Mouse (Mus musculus) forelimb bud, embryonic 11.5 days (tissue): ENCODE results near the gene Cstf3.
A peak's percentile ranks its signal among the peaks of the same experiment; 100 is the strongest.
"Not testable (repeated sequence)": the region's sequence is repeated elsewhere in the genome, so short reads cannot be mapped to it uniquely, and the experiment has no call there.

ENCODE experiments used
- DNase-seq: peaks from one replicate; pipeline ENCODE4 v3.0.0-alpha.2; 2012; ENCODE audit warnings: low read depth, low spot score

Cstf3 gene

DNA sequence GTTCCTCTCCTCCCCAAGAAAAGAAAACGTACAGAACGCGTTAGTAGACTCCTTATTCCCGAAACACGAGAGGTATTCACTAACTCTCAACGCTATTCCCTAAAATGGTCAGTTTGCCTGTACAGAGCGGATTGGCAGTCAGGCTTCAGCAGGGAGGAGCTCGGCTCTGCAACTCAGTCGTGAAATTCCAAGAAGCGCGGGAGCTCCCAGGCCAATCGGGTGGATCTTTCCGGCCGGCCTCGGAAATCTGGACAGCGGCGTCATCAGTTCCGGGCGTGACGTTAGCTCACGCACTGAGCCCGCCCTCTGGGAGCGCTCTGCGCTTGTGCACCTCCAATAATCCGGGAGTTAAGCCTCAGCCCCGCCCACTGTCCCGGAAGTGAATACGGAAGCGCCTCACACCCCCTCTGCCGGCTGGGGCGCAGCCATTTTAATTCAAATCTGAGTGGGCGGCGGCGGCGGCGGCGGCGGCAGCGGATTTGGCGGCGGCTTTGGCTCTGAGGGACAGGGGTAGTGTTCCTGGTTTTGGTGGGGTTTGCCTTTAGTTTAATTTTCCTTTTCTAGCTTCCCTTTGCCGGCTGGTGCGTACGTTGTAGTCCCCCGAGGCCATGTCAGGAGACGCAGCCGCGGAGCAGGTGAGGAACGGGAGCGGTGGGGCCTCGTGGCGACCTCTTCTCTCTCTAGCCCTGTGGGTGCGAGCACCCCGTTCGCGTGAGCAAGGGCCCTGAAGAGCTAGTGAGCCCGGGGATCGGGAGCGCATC, at the start of gene Cstf3:
Gene Cstf3 (plus strand): TSS at position 456 of the 761 bp plus-strand sequence.
- DNase-seq, result peak; percentile 100

DNA sequence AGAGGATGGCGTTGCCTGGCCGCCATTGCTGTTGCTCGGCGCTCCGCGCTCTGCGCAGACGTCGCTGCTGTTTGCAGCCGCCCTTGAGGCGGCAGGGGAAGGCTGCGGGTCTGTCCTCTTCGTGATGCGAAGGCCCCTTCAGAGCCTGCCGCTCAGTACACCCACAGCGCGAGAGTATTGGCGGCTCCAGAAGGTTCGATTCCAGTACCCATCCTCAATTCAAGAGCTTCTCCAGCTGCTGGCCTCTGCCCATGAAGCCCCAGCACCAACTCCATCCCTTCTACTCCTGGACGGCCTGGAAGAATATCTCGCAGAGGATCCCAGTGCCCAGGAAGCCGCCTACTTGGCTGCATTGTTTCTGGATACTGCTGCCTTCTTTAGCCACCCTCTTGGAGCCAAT, 33.6 kb upstream of the Cstf3 start:
- DNase-seq, result not testable (repeated sequence)

DNA sequence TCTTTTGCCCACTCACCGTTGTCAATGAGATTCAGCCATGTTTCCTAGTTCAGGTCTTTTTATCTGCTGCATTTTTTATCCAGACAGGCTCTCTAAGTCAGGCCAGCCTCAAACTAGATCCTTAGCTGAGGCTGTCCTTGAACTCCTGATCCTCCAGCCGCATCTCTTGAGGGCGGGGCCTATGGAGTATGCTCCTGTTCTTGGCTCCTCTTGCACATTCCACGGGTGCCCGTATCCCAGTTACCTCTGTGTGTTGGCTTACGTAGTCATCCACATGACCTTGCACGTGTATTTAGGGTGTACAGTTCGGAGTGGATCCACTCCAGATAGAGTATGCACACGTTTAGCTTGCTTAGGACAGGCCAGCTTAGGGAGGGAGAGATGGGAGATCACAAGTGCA, 32.6 kb upstream of the Cstf3 start:
- no peak for DNase-seq

DNA sequence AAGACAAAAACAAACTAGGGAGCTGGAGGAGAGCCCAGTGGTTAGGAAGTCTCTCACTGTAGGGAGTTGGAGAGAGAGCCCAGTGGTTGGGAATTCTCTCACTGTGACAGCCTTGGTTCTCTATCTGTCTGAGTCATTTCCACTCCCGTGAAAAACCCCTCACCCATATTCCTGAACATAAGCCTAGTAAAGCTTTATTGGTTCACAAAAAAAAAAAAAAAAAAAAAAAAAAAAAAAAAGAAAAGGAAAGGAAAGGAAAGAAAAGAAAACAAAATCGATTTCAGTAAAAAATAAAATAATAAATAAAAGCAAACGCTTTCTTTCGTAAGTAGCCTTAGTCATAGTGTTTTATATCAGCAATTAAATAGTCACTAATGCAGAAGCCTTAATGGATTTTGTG, 32.0 kb upstream of the Cstf3 start:
- no peak for DNase-seq

DNA sequence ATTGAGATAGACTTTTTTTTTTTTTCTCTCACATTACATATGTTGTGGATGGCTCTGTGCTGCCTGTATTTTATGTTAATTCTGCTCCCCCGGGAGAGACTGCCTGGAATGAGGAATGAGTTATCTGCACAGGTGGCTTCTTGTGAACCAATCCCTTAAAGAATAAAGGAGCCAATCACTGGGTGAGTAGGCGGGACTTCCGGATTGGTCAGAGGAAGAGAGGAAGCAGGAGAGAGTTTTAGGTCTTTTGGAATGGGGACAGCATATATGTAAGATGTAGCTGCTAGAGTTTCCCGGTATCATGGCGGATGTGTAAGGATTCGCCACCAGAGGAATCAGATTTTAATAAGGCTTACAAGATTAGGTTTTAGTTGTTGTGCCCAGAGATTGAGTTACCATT, 31.4 kb upstream of the Cstf3 start:
- no peak for DNase-seq

DNA sequence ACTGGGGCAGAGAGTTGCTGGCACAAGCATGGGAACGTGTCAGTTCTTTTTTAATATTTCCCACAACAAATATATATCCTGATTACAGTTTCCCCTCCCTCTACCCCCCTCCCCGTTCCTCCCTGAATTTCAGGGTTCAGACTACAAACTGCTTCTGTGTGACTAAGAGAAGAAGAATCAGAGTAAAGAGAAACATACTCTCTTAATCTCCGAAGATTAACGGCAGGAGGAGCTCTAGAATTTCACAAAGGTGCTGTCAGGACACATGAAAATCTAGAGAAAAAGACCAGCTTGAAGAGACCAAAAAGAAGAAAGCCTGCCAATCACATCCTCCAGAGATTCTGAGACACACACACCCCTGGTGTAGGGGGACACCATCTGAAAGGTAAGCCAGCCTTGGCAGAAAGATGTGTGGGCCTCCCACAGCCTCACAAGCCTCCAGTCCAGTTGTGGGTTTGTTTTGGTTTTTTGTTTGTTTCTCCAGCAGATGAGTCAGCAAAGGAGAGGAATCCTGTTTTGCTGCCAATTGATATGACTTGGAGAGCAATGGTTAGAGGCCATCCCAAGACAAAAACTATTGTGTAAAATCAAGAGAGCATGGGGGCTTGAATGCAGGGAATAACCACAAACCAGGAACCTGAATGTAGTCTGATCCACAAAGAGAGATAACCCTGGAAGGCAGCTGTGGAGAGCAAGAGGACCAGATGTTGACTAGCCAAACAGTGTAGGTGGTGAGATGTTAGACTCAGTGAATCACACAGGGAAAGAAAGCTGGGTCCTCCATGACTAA, 30.5 kb upstream of the Cstf3 start:
- DNase-seq, result no peak

DNA sequence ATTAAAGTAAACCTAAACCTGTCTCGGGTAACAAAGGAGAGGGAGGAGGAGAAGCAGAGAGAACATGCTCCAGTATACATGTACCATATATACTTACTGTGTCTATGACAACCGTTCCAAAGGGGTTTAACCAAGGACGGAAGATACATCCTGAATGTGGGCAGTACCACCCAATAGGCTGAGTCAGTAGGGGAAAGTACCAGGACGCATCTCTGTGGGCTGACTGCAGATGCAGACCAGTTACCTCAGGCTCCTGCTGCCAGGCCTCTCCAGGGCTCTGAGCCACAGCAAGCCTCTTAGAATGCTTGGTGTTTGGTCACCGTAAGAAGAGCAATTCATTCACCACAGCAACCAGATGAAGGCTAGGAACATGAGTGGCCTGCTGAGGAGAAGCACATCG, 28.9 kb upstream of the Cstf3 start:
- no peak for DNase-seq

DNA sequence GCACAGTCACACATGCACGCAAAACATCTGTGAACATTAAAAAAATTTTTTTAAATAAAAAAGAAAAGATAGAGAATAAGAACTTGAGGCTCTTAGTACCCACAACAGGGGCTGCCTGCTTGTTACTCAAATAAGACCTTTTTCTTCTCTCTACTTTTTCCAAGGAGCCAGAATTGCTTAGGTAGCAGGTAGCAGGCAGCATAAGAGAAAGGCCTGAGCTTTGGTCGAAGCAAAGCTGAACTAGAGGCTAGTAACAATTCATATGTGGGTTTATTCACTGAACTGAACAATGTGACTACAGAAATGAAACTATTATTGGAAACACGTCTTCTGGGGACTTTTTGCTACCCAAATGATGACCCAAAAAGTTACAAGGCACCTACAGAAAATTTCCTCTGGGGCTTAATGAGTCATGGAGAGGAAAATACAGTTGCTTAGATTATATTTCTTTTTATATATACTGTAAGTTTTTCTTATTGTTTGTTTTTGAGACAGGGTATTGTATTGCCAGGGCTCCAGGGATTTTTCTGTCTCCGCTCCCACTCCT, 28.3 kb upstream of the Cstf3 start:
- no peak for DNase-seq

DNA sequence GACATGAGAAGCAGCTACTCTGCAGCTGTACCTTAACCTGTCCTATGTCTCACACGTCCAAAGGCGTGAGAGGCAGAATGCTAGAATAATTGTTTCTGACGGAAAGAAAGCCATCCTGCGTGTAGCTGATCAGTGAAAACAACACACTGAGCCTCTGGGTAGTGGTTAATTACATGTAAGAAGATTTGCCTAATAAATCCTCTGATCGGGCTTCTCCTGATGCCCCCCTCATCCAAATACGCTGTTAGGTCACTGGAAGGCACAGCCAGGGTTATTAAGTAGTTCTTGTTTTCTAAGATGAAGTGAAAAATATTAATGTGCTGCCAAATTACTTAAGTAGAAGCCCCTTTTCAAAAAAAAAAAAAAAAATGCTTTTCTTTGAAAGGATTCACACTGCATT, 18.3 kb upstream of the Cstf3 start:
- DNase-seq, result no peak

DNA sequence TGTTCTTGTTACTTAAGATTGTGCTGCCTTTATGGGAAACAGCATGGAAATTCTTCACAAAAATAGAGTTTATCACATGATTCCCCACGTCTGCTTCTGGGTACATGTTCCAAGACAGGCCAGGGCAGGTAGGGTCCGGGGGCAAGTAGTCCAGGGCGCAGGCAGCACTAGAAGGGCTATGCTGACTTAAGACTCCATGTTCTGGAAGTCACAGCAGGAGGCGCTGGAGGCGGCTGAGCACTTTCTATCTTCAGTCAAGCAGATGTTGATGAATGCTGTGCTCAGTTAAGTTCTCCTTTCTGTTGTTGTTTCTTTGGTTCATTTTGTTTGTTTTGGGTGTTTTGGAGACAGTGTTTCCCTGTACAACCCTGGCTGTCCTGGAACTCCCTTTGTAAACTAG, 14.1 kb upstream of the Cstf3 start:
- DNase-seq, result no peak

DNA sequence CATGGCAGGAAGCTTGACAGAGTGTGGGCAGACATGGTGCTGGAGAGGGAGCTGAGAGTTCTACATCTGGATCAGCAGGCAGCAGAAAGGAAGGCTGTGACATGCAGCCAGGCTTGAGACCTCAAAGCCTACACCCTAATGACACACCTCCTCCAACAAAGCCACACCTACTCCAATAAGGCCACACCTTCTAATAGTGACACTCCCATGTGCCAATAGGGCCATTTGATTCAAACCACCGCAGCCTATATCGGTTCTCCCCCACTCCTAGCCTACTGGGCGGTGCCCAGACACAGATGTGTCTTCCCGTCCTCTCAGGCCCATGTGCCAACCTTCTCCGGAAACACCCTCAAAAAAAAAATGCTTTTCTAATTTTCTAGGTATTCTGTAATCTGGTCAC, 12.3 kb upstream of the Cstf3 start:
- no peak for DNase-seq

DNA sequence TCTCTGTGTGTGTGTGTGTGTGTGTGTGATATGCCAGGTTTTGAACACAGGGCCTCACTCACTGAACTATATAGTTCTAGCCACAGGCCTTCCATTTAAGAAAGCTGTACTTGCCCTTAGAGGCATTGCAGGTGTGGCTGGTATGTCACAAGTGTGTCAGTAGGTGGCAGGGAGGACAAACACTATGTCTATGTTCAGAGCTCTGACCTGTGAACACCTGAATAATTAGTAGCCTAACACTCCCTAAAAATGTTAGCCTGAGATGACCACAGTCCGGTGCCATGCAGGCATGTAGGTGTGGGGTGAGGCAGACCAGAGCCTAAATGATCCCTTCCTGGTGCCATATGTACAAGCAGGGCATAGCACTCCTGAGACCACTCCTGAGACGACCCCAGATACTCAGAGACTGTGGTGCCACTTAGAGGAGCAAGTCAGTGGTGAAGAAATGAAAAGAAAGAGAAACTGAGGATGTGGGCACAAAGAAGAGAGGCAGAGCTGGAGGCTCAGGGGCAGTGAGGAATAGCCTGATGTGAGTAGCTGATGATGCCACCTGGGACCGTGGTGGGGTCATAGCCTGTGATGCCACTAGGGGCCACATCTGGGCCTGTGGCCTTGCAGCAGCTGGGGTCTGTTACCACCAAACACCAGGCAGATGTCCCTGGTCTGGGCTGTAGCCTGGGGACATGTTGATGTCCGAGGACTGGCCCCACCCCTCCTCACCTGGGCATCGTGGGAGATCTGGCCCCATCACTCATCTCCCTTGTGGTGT, 11.3 kb upstream of the Cstf3 start:
- DNase-seq, result no peak

DNA sequence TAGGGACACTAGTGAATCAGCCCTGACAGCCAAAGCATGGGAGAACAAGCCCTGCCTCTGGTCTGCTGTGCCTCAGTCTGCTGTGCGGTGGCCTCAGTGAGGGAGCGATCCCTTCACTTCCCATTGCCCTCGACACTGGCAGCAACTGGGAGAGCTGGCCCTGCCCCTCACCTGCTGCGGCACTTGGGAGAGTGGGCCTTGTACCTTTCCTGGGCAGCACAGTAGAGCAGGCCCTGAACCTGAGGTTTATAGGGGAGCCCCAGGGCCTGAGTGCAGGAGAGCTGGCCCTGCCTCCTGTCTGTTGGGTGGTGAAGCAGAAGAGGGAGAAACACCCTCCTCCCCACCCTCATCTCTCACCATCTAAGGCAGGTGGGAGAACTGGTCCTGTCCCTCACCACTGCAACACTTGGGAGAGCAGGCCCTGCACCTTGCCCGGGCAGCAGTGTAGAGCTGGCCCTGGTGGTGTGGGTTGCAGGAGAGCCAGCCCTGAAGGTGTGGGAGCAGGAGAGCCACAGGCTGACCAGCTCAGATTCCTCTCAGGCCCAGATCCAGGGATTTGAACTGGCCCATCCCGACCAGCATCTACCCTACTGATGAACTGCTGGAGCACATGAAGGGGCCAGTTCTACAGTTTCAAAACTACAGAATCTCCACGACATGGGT, 10.4 kb upstream of the Cstf3 start:
- no peak for DNase-seq

DNA sequence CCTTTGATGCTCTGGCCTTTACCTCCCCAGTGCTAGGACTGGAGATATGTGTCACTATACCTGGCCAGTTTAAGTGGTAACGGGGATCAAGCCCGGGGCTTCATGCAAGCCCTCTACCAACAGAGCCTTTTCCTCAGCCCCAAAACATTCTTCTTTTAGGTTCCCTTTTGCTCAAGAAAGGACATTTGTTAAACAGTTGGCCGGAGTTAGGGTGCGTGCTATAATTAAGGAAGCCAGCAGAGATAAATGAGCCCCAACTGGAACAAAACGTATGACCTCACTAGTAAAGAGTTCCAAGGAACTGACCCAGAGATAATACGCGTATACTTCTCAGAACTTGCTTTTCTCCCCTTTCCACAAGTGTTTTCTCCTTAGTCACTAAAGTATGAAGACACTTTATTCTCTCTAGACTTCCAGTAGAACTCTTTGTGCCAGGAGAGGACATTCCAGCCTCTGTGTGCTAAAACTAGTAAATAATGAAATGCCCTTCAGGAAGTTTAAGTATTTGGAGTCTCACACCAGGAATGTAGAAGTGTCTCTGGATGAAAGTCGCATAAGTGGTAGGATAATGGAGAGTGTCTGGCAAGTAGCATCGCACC, 8.9 kb upstream of the Cstf3 start:
- no peak for DNase-seq

DNA sequence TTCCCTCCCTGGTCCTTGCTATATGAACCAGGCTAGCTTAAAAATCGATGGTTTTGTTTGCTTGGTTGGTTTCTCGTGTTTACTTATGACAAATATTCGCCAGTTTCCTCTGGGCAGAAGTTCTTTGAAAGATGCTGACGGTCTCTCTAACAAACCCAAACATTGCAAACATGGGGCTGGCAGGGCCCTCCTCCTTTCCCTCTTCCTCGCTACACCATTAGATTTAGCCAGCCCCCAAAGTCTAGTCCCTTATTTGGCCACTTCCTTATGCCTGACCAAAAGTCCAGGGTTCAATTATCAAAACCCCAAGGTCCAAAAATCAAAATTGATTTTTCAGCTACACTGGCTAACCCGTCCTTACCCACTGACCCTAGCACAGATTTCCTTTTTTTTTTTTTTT, 7.3 kb upstream of the Cstf3 start:
- DNase-seq, result no peak

DNA sequence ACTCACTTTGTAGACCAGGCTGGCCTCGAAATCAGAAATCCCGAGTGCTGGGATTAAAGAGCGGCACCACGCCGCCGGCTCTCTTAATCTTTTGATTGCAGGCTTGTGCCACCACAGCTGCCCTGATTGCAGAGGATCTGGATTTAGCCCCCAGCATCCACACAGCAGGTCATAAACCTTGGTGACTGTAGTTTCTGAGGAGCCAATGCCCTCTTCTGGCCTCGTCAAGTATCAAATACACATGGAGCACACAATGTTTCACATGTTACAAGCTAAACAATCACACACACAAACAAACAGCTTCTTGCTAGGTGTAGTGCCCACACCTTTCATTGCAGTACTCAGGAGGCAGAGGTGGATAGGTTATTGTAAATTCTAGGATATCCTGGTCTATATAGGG, 6.1 kb upstream of the Cstf3 start:
- DNase-seq, result no peak

DNA sequence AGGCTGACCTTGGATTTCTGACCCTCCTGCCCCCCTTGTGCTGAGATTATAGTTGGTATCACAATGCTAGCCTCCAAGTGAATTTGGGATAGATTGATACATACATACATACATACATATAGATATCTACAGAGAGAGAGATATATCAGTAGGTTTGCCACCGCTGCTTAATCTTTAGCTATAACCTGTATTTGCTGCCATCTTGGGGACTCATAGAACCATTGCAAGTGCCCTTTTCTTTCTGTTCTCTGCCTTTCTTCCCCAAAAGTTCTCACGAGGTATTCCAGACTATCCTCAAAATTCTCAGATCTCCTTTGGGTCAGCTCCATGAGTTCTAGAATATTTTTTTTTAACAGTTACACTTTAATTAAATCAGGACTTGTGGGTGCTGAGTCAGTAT, 4.7 kb upstream of the Cstf3 start:
- no peak for DNase-seq

DNA sequence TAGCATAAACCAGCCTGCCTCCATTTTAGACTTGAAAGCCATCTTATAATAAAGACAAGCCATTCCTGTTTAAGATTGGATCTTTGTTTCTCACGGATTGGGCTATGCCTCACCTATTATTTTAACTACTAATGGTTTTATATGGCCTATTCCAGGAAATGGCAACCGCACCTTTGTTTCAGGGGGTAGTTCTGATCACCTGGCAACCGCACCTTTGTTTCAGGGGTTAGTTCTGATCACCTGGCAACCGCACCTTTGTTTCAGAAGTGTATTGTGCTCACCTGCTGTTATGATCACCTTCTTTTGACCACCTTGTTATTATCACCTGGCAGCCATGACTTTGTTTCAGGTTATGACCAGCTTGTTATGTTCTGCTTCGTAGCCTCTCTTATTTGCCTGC, 1.8 kb upstream of the Cstf3 start:
- no peak for DNase-seq

DNA sequence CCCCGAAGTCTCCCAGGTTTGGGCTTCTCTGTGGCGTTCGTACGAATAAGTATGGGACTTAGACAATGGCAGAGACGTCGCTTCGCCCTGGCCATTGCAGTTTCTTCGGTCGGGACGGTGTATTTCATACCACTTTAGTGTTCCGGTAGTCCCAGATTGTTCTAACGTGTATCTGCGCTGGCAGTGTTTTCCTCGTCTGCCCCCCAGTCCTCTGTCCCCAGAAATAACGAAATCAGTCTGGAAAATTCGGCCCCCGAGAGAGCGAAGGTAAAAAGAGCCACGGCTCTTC, 450 bp downstream of the Cstf3 start:
- no peak for DNase-seq

DNA sequence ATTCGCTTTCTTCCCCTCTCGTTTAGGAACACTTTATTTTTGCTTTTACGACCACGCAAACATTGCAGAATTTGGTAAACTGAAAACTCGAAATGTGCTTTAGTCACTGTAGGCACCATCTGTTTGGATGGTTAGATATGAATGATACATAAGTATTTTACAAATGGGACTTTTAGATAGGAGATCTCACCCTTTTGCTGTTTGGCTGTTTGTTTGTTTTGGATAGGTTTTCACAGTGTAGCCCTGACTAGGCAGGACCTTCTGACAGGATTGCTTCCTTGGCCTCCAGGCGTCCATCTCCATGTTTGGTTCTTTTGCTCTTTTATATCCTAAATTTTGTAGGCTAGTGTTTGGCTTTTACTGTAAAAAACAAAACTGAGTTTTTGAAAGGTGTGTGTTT, 818 bp downstream of the Cstf3 start:
- no peak for DNase-seq

DNA sequence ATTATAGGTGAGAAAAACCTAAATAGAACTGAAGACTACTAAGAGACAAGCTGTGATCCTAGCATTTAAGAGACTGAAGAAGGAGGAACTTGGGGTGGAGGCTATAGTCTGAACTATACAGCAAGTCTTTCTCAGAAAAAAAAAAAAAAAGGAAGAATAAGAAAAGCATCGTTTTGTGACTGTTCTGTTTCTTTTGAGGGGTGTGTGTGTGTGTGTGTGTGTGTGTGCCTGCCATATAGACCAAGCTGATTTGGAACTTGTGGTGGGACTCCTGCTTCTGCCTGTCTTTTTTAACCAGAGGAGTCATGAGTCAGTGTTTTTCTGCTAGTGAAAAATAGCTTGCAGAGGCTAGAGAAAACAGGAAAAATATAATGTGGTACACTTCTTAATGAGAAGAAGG, 4.7 kb downstream of the Cstf3 start:
- DNase-seq, result no peak

DNA sequence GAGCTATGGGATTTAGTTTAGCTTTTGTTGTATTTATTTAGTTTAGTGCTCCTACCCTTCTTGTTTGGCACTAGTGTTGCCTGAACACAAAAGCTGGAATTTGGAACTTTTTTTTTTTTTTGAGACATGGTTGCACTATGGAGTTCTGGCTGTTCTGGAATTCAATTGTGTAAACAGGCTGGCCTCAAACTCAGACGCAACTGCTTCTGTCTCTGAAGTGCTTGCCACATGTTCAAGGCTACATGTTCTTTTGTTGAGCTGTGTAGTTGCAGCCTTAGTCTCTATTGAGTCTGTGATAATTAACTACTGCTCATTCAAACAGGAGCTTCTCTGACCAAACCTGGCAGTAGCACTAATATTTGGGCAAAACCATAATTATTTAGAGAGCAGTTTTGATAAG, 13.1 kb downstream of the Cstf3 start:
- DNase-seq, result no peak
